Mouse (Mus musculus) intestine, postnatal 0 days (tissue): Measurements from ENCODE around the gene Dgke. TPM values are rescaled to one million over a fixed set of nuclear protein-coding genes. Genes with fewer than 3 reads are reported as not detected.

Experiments
- ATAC-seq: fragments of 200-750 bp; cut with Nextera tagmentation; 2 replicates; pipeline ENCODE4 v1.8.0; 2017; ENCODE audit warnings: mild to moderate bottlenecking, moderate TSS enrichment, moderate library complexity
- H3K27ac ChIP-seq: fragments of 300-500 bp; sonication (generic); 2 replicates; pipeline ENCODE4 v1.5.1; 2014; ENCODE audit warnings: mild to moderate bottlenecking, low read depth, low read length, moderate library complexity
- H3K27me3 ChIP-seq: fragments of 300-500 bp; sonication (generic); replicated peaks from 2 replicates; pipeline ENCODE4 v1.6.1; 2014; ENCODE audit warnings: low read length, mixed read lengths; ENCODE audit not compliant: control insufficient read depth, insufficient read depth
- H3K36me3 ChIP-seq: fragments of 300-500 bp; sonication (generic); 2 replicates; pipeline ENCODE4 v1.6.1; 2014; ENCODE audit warnings: mild to moderate bottlenecking, moderate library complexity; ENCODE audit not compliant: control insufficient read depth, insufficient read depth
- H3K4me1 ChIP-seq: fragments of 300-500 bp; sonication (generic); replicated peaks from 2 replicates; pipeline ENCODE4 v1.6.1; 2014; ENCODE audit warnings: antibody characterized with exemption, low read length, mixed read lengths; ENCODE audit not compliant: control insufficient read depth, insufficient read depth
- H3K4me2 ChIP-seq: fragments of 300-500 bp; sonication (generic); replicated peaks from 2 replicates; pipeline ENCODE4 v1.6.1; 2014; ENCODE audit warnings: low read depth, mild to moderate bottlenecking, moderate library complexity
- H3K4me3 ChIP-seq: fragments of 300-500 bp; sonication (generic); 2 replicates; pipeline ENCODE4 v1.5.1; 2014; ENCODE audit warnings: low read depth, low read length
- H3K9ac ChIP-seq: fragments of 300-500 bp; sonication (generic); 2 replicates; pipeline ENCODE4 v1.6.1; 2014; ENCODE audit warnings: mild to moderate bottlenecking, low read depth, low read length
- H3K9me3 ChIP-seq: fragments of 300-500 bp; sonication (generic); 2 replicates; pipeline ENCODE4 v1.6.1; 2016; ENCODE audit warnings: mixed run types; ENCODE audit not compliant: control insufficient read depth
- CTCF ChIP-seq: sonication (generic); IDR thresholded peaks from 2 replicates; pipeline ENCODE4 v1.5.1; 2016; ENCODE audit warnings: low read depth, mild to moderate bottlenecking, control low read depth, antibody characterized with exemption, moderate library complexity
- WGBS: fragments of 180-500 bp; shearing (Covaris S2); extraction: QIAGEN DNeasy Blood & Tissue Kit; methylation state at CpG from one replicate; pipeline ENCODE4 v1.1.7; 2014; 5-methylcytosine and 5-hydroxymethylcytosine counted together
- polyA plus RNA-seq: library from polyadenylated mRNA; unstranded; fragments of >200 nt; fragmentation: Nextera tagmentation; extraction: Ambion mirVana; gene quantifications from 2 replicates; pipeline ENCODE4 v1.2.1, GENCODE M21; 2015

The Dgke gene
- polyA plus RNA-seq, 1 experiment from 2014 or later: 1.7 TPM

GRCm38 (mm10) chr11:89024181-89024881 lies 42.3 kb downstream of the Dgke start:
- TF ChIP-seq CTCF: peak; percentile 15; the same call in 1 of the 2 replicates
- WGBS: 9% methylated on average over 11 of the region's 11 CpGs
- Histone ChIP-seq H3K4me1 (peaks cover 14% of the 10 kb centered on the region; the same call in 1 of the 2 replicates), H3K36me3 (peaks cover 13% of the 10 kb centered on the region), H3K9ac (no peak overlapping the region), H3K27me3 (no peaks in the 10 kb centered on the region), H3K9me3 (no peaks in the 10 kb centered on the region), H3K27ac (peak overlapping the region; percentile 79), H3K4me2 (peak overlapping the region; percentile 37), H3K4me3 (no peak overlapping the region)
- ATAC-seq: peak; percentile 80

GRCm38 (mm10) chr11:89023477-89023876 lies 43.2 kb downstream of the Dgke start:
- WGBS: 55% methylated on average over 10 of the region's 10 CpGs
- H3K9ac ChIP-seq: no peak overlapping the region
- H3K4me2 ChIP-seq: no peak overlapping the region
- no peaks in the 10 kb centered on the region for H3K27me3 ChIP-seq
- H3K9me3 ChIP-seq: no peaks in the 10 kb centered on the region
- peaks cover 13% of the 10 kb centered on the region; the same call in 1 of the 2 replicates for H3K4me1 ChIP-seq
- H3K36me3 ChIP-seq: peaks cover 18% of the 10 kb centered on the region
- H3K27ac ChIP-seq: peak overlapping the region; percentile 79
- no peak for ATAC-seq
- H3K4me3 ChIP-seq: no peak overlapping the region
- TF ChIP-seq CTCF: no peak

GRCm38 (mm10) chr11:89022120-89022731 lies 44.4 kb downstream of the Dgke start:
- no peak for TF ChIP-seq CTCF
- WGBS: 32% methylated on average over 8 of the region's 8 CpGs
- Histone ChIP-seq H3K4me3 (no peak overlapping the region), H3K9ac (no peak overlapping the region), H3K36me3 (peaks cover 28% of the 10 kb centered on the region), H3K4me2 (no peak overlapping the region), H3K27me3 (no peaks in the 10 kb centered on the region), H3K4me1 (peaks cover 10% of the 10 kb centered on the region; the same call in 1 of the 2 replicates), H3K9me3 (no peaks in the 10 kb centered on the region), H3K27ac (peak overlapping the region; percentile 79)
- peak; percentile 78 for ATAC-seq

- no peak overlapping the region for H3K9ac ChIP-seq
- peaks cover 33% of the 10 kb centered on the region for H3K36me3 ChIP-seq
- ATAC-seq: no peak
- 50% methylated on average over 7 of the region's 7 CpGs for WGBS
- peak overlapping the region; percentile 79; the same call in 1 of the 2 replicates for H3K27ac ChIP-seq
- H3K4me1 ChIP-seq: peaks cover 10% of the 10 kb centered on the region; the same call in 1 of the 2 replicates
- no peak for TF ChIP-seq CTCF
- H3K27me3 ChIP-seq: no peaks in the 10 kb centered on the region
- no peak overlapping the region for H3K4me2 ChIP-seq
- H3K4me3 ChIP-seq: no peak overlapping the region
- H3K9me3 ChIP-seq: no peaks in the 10 kb centered on the region
Measured at GRCm38 (mm10) chr11:89021687-89022086, 45.0 kb downstream of the Dgke start.

GRCm38 (mm10) chr11:89020681-89021305 lies 45.9 kb downstream of the Dgke start:
- H3K9me3 ChIP-seq: no peaks in the 10 kb centered on the region
- peaks cover 10% of the 10 kb centered on the region; the same call in 1 of the 2 replicates for H3K4me1 ChIP-seq
- TF ChIP-seq CTCF: peak; percentile 68
- no peak overlapping the region for H3K4me2 ChIP-seq
- no peak overlapping the region for H3K4me3 ChIP-seq
- peak overlapping the region; percentile 79; the same call in 1 of the 2 replicates for H3K27ac ChIP-seq
- ATAC-seq: no peak
- H3K27me3 ChIP-seq: no peaks in the 10 kb centered on the region
- peaks cover 42% of the 10 kb centered on the region for H3K36me3 ChIP-seq
- H3K9ac ChIP-seq: no peak overlapping the region
- WGBS: 60% methylated on average over 9 of the region's 9 CpGs

GRCm38 (mm10) chr11:89017514-89018182 lies 49.0 kb downstream of the Dgke start:
- Histone ChIP-seq H3K4me1 (peaks cover 5% of the 10 kb centered on the region; the same call in 1 of the 2 replicates), H3K27me3 (no peaks in the 10 kb centered on the region), H3K27ac (no peak overlapping the region), H3K4me2 (no peak overlapping the region), H3K9ac (no peak overlapping the region), H3K4me3 (no peak overlapping the region), H3K36me3 (peaks cover 73% of the 10 kb centered on the region), H3K9me3 (no peaks in the 10 kb centered on the region)
- WGBS: 74% methylated on average over 9 of the region's 9 CpGs
- ATAC-seq: no peak
- no peak for TF ChIP-seq CTCF
